Mouse (Mus musculus): ENCODE measurements around the gene Zbtb7a. TPM values are rescaled to one million over a fixed set of nuclear protein-coding genes. Genes with fewer than 3 reads are reported as not detected.

The Zbtb7a gene
- polyA plus RNA-seq, 1 experiment from 2014 or later: 10.1 TPM

- Histone ChIP-seq H3K4me3 (ENCODE audit: low read depth, low read length) (peak overlapping the region; percentile 74), H3K4me1 (replicated peaks; ENCODE audit: control insufficient read depth, insufficient read depth, low read length) (peaks cover 23% of the 10 kb centered on the region), H3K27me3 (ENCODE audit: control insufficient read depth, insufficient read depth, low read length) (peaks cover 29% of the 10 kb centered on the region), H3K4me2 (ENCODE audit: low read depth, low read length, severe bottlenecking) (peak overlapping the region; percentile 100), H3K9me3 (ENCODE audit: control insufficient read depth, low read length) (no peaks in the 10 kb centered on the region), H3K27ac (ENCODE audit: low read depth, low read length) (peak overlapping the region; percentile 91), H3K9ac (ENCODE audit: low read length) (peak overlapping the region; percentile 83), H3K36me3 (ENCODE audit: control insufficient read depth, insufficient read depth, low read length) (no peaks in the 10 kb centered on the region)
- 2% methylated on average over 35 of the region's 50 CpGs for WGBS
- DNase-seq (ENCODE audit: low spot score): peak; percentile 93
- peak; percentile 48 for ATAC-seq (replicated peaks; ENCODE audit: low FRiP score)
Measured at GRCm38 (mm10) chr10:81136706-81137231, 1.7 kb downstream of the Zbtb7a start.

GRCm38 (mm10) chr10:81137252-81138130 is 2.5 kb downstream of the Zbtb7a start:
- Histone ChIP-seq H3K36me3 (ENCODE audit: control insufficient read depth, insufficient read depth, low read length) (no peaks in the 10 kb centered on the region), H3K27me3 (ENCODE audit: control insufficient read depth, insufficient read depth, low read length) (peaks cover 29% of the 10 kb centered on the region), H3K9ac (ENCODE audit: low read length) (peak overlapping the region; percentile 75), H3K4me2 (ENCODE audit: low read depth, low read length, severe bottlenecking) (peak overlapping the region; percentile 100), H3K27ac (ENCODE audit: low read depth, low read length) (peak overlapping the region; percentile 91), H3K9me3 (ENCODE audit: control insufficient read depth, low read length) (no peaks in the 10 kb centered on the region), H3K4me1 (replicated peaks; ENCODE audit: control insufficient read depth, insufficient read depth, low read length) (peaks cover 23% of the 10 kb centered on the region), H3K4me3 (ENCODE audit: low read depth, low read length) (peak overlapping the region; percentile 74)
- ATAC-seq (replicated peaks; ENCODE audit: low FRiP score) (peak; percentile 94), DNase-seq (ENCODE audit: low spot score) (peak; percentile 100)
- WGBS: under 1% methylated on average over 66 of the region's 89 CpGs

GRCm38 (mm10) chr10:81138131-81138782 is 3.2 kb downstream of the Zbtb7a start:
- ATAC-seq (replicated peaks; ENCODE audit: low FRiP score): no peak

GRCm38 (mm10) chr10:81138821-81139528 is 4.0 kb downstream of the Zbtb7a start:
- Histone ChIP-seq H3K27ac (ENCODE audit: low read depth, low read length) (no peak overlapping the region), H3K9ac (ENCODE audit: low read length) (peak overlapping the region; percentile 75), H3K4me1 (replicated peaks; ENCODE audit: control insufficient read depth, insufficient read depth, low read length) (peaks cover 23% of the 10 kb centered on the region), H3K4me3 (ENCODE audit: low read depth, low read length) (peak overlapping the region; percentile 68), H3K4me2 (ENCODE audit: low read depth, low read length, severe bottlenecking) (peak overlapping the region; percentile 89), H3K9me3 (ENCODE audit: control insufficient read depth, low read length) (no peaks in the 10 kb centered on the region), H3K36me3 (ENCODE audit: control insufficient read depth, insufficient read depth, low read length) (no peaks in the 10 kb centered on the region; the same call in 1 of the 2 replicates), H3K27me3 (ENCODE audit: control insufficient read depth, insufficient read depth, low read length) (peaks cover 21% of the 10 kb centered on the region)
- 68% methylated on average over 11 of the region's 11 CpGs for WGBS
- no peak for ATAC-seq (replicated peaks; ENCODE audit: low FRiP score)
- no peak for DNase-seq (ENCODE audit: low spot score)

More at GRCm38 (mm10) chr10:81138131-81138782, 3.2 kb downstream of the Zbtb7a start:
- Histone ChIP-seq H3K9me3 (ENCODE audit: control insufficient read depth, low read length) (no peaks in the 10 kb centered on the region), H3K27me3 (ENCODE audit: control insufficient read depth, insufficient read depth, low read length) (peaks cover 26% of the 10 kb centered on the region), H3K4me2 (ENCODE audit: low read depth, low read length, severe bottlenecking) (peak overlapping the region; percentile 89), H3K4me1 (replicated peaks; ENCODE audit: control insufficient read depth, insufficient read depth, low read length) (peaks cover 23% of the 10 kb centered on the region), H3K4me3 (ENCODE audit: low read depth, low read length) (peak overlapping the region; percentile 68), H3K27ac (ENCODE audit: low read depth, low read length) (peak overlapping the region; percentile 67), H3K9ac (ENCODE audit: low read length) (peak overlapping the region; percentile 75), H3K36me3 (ENCODE audit: control insufficient read depth, insufficient read depth, low read length) (no peaks in the 10 kb centered on the region)
- 2% methylated on average over 23 of the region's 24 CpGs for WGBS
- peak; percentile 77 for DNase-seq (ENCODE audit: low spot score)

GRCm38 (mm10) chr10:81139529-81139846 is 4.5 kb downstream of the Zbtb7a start:
- peaks cover 23% of the 10 kb centered on the region for H3K4me1 ChIP-seq (replicated peaks; ENCODE audit: control insufficient read depth, insufficient read depth, low read length)
- peaks cover 3% of the 10 kb centered on the region; the same call in 1 of the 2 replicates for H3K36me3 ChIP-seq (ENCODE audit: control insufficient read depth, insufficient read depth, low read length)

GRCm38 (mm10) chr10:81140005-81140404 is 5.0 kb downstream of the Zbtb7a start:
- 65% methylated on average over 8 of the region's 8 CpGs for WGBS
- H3K9ac ChIP-seq (ENCODE audit: low read length): no peak overlapping the region; the same call in 1 of the 2 replicates
- peaks cover 23% of the 10 kb centered on the region for H3K4me1 ChIP-seq (replicated peaks; ENCODE audit: control insufficient read depth, insufficient read depth, low read length)

More at GRCm38 (mm10) chr10:81139529-81139846, 4.5 kb downstream of the Zbtb7a start:
- 75% methylated on average over 4 of the region's 4 CpGs for WGBS
- ATAC-seq (replicated peaks; ENCODE audit: low FRiP score): no peak
- no peak for DNase-seq (ENCODE audit: low spot score)
- Histone ChIP-seq H3K4me3 (ENCODE audit: low read depth, low read length) (no peak overlapping the region), H3K9ac (ENCODE audit: low read length) (no peak overlapping the region), H3K9me3 (ENCODE audit: control insufficient read depth, low read length) (no peaks in the 10 kb centered on the region), H3K27ac (ENCODE audit: low read depth, low read length) (no peak overlapping the region), H3K27me3 (ENCODE audit: control insufficient read depth, insufficient read depth, low read length) (peaks cover 15% of the 10 kb centered on the region), H3K4me2 (ENCODE audit: low read depth, low read length, severe bottlenecking) (no peak overlapping the region)

GRCm38 (mm10) chr10:81140717-81141454 is 5.9 kb downstream of the Zbtb7a start:
- ATAC-seq (replicated peaks; ENCODE audit: low FRiP score): no peak
- no peak overlapping the region for H3K4me3 ChIP-seq (ENCODE audit: low read depth, low read length)
- no peak overlapping the region for H3K4me2 ChIP-seq (ENCODE audit: low read depth, low read length, severe bottlenecking)

More at GRCm38 (mm10) chr10:81140005-81140404, 5.0 kb downstream of the Zbtb7a start:
- peak overlapping the region; percentile 3; the same call in 1 of the 2 replicates for H3K4me3 ChIP-seq (ENCODE audit: low read depth, low read length)
- H3K4me2 ChIP-seq (ENCODE audit: low read depth, low read length, severe bottlenecking): no peak overlapping the region
- ATAC-seq (replicated peaks; ENCODE audit: low FRiP score): no peak
- peaks cover 5% of the 10 kb centered on the region; the same call in 1 of the 2 replicates for H3K36me3 ChIP-seq (ENCODE audit: control insufficient read depth, insufficient read depth, low read length)
- H3K27me3 ChIP-seq (ENCODE audit: control insufficient read depth, insufficient read depth, low read length): peaks cover 10% of the 10 kb centered on the region
- H3K9me3 ChIP-seq (ENCODE audit: control insufficient read depth, low read length): no peaks in the 10 kb centered on the region
- H3K27ac ChIP-seq (ENCODE audit: low read depth, low read length): no peak overlapping the region
- no peak for DNase-seq (ENCODE audit: low spot score)

More at GRCm38 (mm10) chr10:81140717-81141454, 5.9 kb downstream of the Zbtb7a start:
- Histone ChIP-seq H3K36me3 (ENCODE audit: control insufficient read depth, insufficient read depth, low read length) (peaks cover 8% of the 10 kb centered on the region; the same call in 1 of the 2 replicates), H3K27ac (ENCODE audit: low read depth, low read length) (no peak overlapping the region), H3K27me3 (ENCODE audit: control insufficient read depth, insufficient read depth, low read length) (peaks cover 1% of the 10 kb centered on the region), H3K9me3 (ENCODE audit: control insufficient read depth, low read length) (no peaks in the 10 kb centered on the region), H3K9ac (ENCODE audit: low read length) (no peak overlapping the region; the same call in 1 of the 2 replicates), H3K4me1 (replicated peaks; ENCODE audit: control insufficient read depth, insufficient read depth, low read length) (peaks cover 17% of the 10 kb centered on the region)
- WGBS: 73% methylated on average over 10 of the region's 10 CpGs
- DNase-seq (ENCODE audit: low spot score): no peak
